Mouse (Mus musculus) T-cell, adult 2 months (primary cell): Measurements from ENCODE around the gene Cacng8.

Experiments
- DNase-seq: peaks from one replicate; pipeline ENCODE4 v3.0.0; 2022; ENCODE audit warnings: low spot score

Cacng8 gene

DNA sequence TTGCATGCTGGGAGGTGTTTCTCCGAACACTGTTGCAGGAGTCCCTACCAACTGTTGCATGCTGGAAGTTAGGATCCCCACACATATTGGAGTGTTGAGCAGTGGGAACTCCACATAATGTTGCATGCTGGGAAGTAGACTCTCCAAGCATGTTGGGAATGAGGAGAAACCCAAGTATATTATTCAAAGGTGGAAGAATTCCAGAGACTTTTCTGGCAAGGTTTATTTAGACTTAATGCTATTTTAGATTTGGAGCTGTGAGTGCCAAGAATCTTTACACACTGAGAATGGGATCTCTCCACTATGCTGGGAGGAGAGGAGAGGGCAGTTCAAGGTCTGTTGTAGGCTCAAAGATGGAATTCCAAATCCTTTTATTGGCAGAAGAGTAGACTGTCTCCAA is 41.6 kb downstream of the Cacng8 start:
- no peak for DNase-seq

DNA sequence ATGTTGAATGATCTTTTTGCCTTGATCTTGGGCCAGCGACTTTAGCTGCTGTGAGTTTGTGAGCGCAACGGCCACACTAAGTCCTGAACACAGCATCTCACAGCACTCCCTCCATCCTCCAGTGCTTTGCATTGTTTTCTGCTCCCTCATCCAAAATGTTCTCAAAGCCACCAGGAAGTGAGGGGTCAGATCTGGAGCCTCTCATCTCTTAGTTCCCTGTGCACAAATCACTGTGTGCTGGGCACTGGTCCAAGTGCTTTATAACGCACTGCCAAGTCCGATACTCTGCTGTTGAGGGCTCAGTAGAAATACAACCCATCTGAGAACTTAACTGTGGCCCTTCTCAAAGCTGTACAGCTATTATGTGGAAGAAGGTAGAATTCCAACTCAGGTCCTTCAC is 47.5 kb downstream of the Cacng8 start:
- no peak for DNase-seq

- DNase-seq = no peak
Measured at GRCm38 (mm10) chr7:3439984-3440383, 49.5 kb downstream of the Cacng8 start.

DNA sequence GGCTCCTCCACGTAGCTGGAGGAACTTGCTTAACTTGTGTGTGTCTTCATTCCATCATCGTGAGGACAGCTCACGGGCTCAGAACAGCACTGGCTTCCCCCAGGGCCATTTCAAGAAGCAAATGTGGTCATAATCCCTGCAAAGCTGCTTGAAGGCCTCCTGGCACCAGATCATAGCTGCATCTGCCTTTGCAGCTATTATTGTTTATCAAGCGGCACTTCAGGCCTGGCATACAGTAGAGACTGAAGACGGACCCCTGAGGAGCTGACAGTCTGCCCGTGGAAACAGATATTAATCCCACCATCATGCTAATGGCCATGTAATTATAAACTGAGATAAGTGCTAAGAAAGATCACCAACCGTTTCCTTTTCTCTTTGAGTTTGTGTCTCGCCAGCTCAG is 50.0 kb downstream of the Cacng8 start:
- no peak for DNase-seq

DNA sequence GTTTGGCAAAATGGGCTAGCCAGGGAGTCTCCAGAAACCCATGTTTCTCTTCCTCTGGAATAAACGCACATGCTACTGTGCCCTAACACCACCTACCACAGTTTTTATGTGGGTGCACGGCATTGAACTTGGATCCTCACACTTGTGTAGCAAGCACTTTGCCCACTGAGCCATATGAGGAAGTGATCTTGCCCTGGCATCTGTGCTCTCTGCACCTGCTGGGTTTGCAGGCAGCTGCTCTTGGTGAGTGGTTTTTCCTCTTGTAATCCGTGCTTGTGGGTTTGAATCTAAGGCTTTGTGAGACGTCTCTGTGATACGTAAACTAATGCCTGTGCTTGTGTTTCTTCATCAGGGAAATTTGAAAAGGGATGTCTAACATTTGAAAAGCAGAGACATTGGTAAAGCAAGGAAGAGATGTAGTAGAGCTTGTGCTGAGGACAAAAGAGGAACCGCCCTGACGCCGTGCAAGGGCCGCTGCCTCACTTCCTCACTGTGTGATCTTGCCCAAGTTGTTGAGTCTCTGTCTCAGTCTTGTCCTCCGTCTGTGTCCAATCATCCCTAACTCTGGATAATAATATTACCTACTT is 52.1 kb downstream of the Cacng8 start:
- peak; percentile 8 for DNase-seq

DNA sequence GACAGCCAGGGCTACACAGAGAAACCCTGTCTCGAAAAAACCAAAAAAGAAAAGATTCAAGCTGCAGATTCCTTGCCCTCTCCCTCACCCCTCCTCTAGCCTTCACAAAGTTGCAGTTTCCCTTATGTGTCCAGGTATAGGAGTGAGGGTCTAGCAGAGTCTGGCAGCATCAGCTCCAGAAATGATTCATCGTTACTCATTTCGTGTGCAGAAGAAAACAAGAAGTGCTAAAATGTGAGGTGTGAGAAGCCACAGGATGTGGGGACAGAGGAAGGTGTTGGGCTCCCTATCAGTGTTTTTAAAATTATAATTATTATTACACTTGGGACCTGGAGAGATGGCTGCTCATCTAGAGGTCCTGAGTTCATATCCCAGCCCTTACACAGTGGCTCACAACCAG is 54.2 kb downstream of the Cacng8 start:
- DNase-seq = no peak

GRCm38 (mm10) chr7:3446584-3446983 is 56.1 kb downstream of the Cacng8 start:
- DNase-seq = no peak

DNA sequence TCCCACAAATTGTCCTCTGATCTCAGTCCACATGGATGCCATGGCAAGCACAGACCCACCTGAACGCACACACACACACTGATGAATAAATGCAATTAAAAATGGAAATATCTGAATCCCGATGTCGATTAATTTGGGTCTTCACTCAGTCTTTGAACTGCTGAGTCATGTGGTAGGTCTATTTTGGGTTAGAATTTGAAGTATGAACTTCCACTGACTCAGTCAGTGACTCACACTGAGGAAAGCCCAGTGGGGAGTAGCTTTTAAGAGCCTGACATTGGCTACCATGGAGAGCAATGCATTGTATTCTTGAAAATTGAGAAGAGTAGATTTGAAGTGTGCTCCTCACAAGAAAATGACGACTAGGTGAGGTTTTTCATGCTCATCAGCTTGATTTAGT is 56.5 kb downstream of the Cacng8 start:
- DNase-seq = no peak

- DNase-seq = peak; percentile 49
Measured at GRCm38 (mm10) chr7:3448737-3449454, 58.4 kb downstream of the Cacng8 start.

DNA sequence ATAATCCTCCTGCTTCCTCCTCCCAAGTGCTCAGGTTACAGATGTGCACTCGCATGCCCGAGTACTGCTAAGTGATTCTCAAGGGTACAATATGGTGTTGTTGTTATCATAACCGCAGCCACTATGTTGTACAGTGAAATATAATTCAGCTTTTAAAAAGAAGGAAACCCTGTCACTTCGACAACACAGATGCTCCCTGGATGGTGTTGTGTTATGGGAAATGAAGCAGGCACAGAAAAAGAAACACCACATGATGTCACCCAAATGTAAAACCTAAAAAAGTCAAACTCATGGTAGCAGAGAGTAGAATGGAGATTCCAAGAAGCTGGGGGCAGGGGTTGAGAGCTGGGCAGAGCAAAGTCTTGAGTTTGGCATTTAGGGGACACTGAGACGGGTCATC is 60.2 kb downstream of the Cacng8 start:
- DNase-seq = no peak

- DNase-seq = peak; percentile 16
Measured at GRCm38 (mm10) chr7:3451161-3451560, 60.7 kb downstream of the Cacng8 start.

DNA sequence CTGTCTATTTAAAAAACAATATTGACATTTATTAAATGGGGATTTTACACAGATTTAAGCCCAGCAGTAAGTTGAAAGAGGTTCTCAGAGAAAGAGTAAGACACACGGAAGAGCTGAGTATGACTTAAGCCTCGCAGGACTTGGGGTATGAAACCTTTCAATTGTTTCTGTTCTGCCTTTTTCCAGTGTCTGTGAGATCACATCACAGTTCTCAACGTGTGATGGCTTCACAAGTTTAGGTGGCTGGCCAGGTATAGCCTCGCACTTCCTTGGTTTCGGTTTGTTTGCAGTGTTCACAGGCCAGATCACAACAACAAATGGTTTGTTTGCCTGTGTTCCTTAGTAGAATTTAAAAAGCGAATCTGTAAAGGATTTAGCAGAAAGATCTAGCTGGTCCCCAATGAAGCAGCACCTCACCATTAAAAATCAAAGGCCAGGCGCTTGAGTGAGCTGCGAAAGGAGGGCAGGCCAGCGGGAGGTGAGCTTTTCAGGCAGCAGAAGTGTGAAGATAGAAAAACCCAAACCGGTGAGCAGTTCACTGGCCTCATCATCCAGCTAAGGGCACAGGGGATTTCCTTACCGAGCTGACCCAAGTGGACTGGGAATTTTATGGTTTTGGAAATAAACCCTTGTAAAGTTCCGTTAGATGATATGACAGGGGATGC is 62.5 kb downstream of the Cacng8 start:
- DNase-seq = no peak

- DNase-seq = no peak
Measured at GRCm38 (mm10) chr7:3453486-3454183, 63.2 kb downstream of the Cacng8 start.

- DNase-seq = no peak
Measured at GRCm38 (mm10) chr7:3457111-3457840, 66.8 kb downstream of the Cacng8 start.

GRCm38 (mm10) chr7:3457841-3458217 is 67.3 kb downstream of the Cacng8 start:
- DNase-seq = no peak

- DNase-seq = no peak
Measured at GRCm38 (mm10) chr7:3460261-3460660, 69.8 kb downstream of the Cacng8 start.

DNA sequence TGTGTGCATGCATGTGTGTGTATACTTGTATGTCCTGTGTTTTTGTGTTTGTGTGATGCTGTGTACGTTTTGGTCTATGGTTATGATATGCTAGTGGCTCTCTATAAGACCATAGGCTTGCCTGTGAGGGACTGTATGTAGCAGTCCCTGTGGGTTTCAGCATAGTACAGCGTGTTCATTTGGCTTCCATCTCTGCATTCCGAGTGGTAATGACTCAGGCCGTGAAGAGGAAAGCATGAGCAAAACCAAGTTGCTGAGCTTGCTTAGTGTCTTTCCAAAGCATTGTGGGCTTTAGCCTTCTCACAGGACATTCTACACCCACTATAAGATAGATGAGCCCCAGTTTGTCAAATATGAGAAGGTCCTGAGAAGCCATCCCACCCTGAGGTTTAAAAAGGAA is 72.8 kb downstream of the Cacng8 start:
- DNase-seq = no peak
